Mouse (Mus musculus) olfactory bulb, adult 2 months (tissue): ENCODE data around the gene Ube2b.

Experiments used
- CTCF ChIP-seq: fragments of 200-500 bp; IDR thresholded peaks from 2 replicates; pipeline ENCODE4 v1.5.1; 2012; ENCODE audit warnings: low read depth, mild to moderate bottlenecking, low read length, moderate library complexity; ENCODE audit not compliant: insufficient read depth
- POLR2A ChIP-seq: fragments of 200-500 bp; IDR thresholded peaks from 2 replicates; pipeline ENCODE4 v1.6.1; 2012; ENCODE audit warnings: mild to moderate bottlenecking, low read depth, low read length, moderate library complexity; ENCODE audit not compliant: insufficient read depth

DNA sequence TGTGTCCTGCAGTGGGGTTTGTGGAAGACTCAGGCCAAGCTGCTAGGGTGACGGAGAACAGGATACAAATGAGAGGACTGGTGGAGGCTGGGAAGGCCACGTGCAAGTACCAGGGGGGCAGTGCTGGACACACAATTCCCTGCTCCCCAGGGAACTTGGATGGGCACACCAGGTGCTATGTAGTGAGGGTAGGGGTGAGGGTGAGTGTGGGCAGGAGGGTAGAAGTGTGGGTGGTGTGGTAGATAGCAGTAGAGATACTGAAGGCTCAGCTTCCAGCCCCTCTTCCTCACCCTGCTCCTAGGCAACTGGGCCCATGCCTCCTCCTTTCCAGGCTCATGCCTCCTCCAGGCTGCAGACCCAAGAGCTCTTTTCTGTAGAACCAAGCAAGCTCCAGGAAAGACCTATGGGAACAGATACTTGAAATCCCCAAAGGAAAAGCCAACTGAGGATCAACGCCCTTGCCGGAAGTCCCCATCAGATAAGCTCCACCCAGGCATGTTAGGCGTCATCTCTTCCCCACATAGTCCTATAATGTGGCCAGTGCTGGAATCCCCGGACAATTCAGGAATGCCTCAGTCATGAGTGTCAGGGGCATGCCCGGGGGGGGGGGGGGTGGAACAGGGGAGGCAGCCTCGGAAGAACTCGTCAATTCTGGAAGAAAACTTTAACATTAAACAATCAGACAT, 51.3 kb downstream of the Ube2b start:
- TF ChIP-seq CTCF (no peak), POLR2A (no peak)
